Mouse (Mus musculus) testis, adult 2 months (tissue): Measurements from ENCODE around the gene Serpina10. TPM values are rescaled to one million over a fixed set of nuclear protein-coding genes. Genes with fewer than 3 reads are reported as not detected.

Experiments
- H3K27ac ChIP-seq: fragments of 200-500 bp; 2 replicates; pipeline ENCODE4 v1.5.1; 2012; ENCODE audit warnings: low read depth, low read length; ENCODE audit not compliant: control insufficient read depth, insufficient read depth
- H3K27me3 ChIP-seq: fragments of 200-500 bp; 2 replicates; pipeline ENCODE4 v1.6.1; 2012; ENCODE audit warnings: mild to moderate bottlenecking, low read length, moderate library complexity; ENCODE audit not compliant: control insufficient read depth, insufficient read depth
- H3K36me3 ChIP-seq: fragments of 200-500 bp; 2 replicates; pipeline ENCODE4 v1.6.1; 2012; ENCODE audit warnings: mild to moderate bottlenecking, low read length; ENCODE audit not compliant: control insufficient read depth, insufficient read depth
- H3K4me1 ChIP-seq: fragments of 200-500 bp; 2 replicates; pipeline ENCODE4 v1.6.1; 2012; ENCODE audit warnings: low read length; ENCODE audit not compliant: control insufficient read depth, insufficient read depth
- H3K4me3 ChIP-seq: fragments of 200-500 bp; 2 replicates; pipeline ENCODE4 v1.5.1; 2012; ENCODE audit warnings: low read depth, mild to moderate bottlenecking, low read length, moderate library complexity, mixed read lengths; ENCODE audit not compliant: control insufficient read depth
- CTCF ChIP-seq: fragments of 200-500 bp; IDR thresholded peaks from 2 replicates; pipeline ENCODE4 v1.5.1; 2012; ENCODE audit warnings: low read depth, mild to moderate bottlenecking, inconsistent platforms, low read length, moderate library complexity; ENCODE audit not compliant: control insufficient read depth, insufficient read depth, insufficient replicate concordance
- POLR2A ChIP-seq: fragments of 200-500 bp; IDR thresholded peaks from 2 replicates; pipeline ENCODE4 v1.6.1; 2012; ENCODE audit warnings: low read depth, mild to moderate bottlenecking, inconsistent platforms, low read length, moderate library complexity; ENCODE audit not compliant: control insufficient read depth
- polyA plus RNA-seq: library from polyadenylated mRNA; depleted of rRNA; stranded (reverse); fragments of >200 nt; gene quantifications from 2 replicates; pipeline ENCODE4 v1.2.3, GENCODE M21; 2012

Serpina10 gene
- polyA plus RNA-seq, 1 experiment, result not detected

GRCm38 (mm10) chr12:103660076-103660475 is 28.8 kb upstream of the Serpina10 start:
- Histone ChIP-seq H3K27me3 (no peaks in the 10 kb centered on the region), H3K27ac (no peak overlapping the region), H3K4me3 (no peak overlapping the region), H3K36me3 (no peaks in the 10 kb centered on the region), H3K4me1 (no peaks in the 10 kb centered on the region)
- TF ChIP-seq CTCF (no peak), POLR2A (no peak)

GRCm38 (mm10) chr12:103659171-103659570 is 27.9 kb upstream of the Serpina10 start:
- Histone ChIP-seq H3K27ac (no peak overlapping the region), H3K36me3 (no peaks in the 10 kb centered on the region), H3K4me1 (no peaks in the 10 kb centered on the region), H3K4me3 (no peak overlapping the region), H3K27me3 (no peaks in the 10 kb centered on the region)
- TF ChIP-seq POLR2A (no peak), CTCF (no peak)

- H3K27me3 ChIP-seq, result no peaks in the 10 kb centered on the region
- no peaks in the 10 kb centered on the region for H3K4me1 ChIP-seq
- no peak for TF ChIP-seq CTCF
- TF ChIP-seq POLR2A, result no peak
- H3K4me3 ChIP-seq, result no peak overlapping the region
- H3K27ac ChIP-seq, result no peak overlapping the region
- no peaks in the 10 kb centered on the region for H3K36me3 ChIP-seq
Measured at GRCm38 (mm10) chr12:103657991-103658390, 26.7 kb upstream of the Serpina10 start.

- no peaks in the 10 kb centered on the region for H3K36me3 ChIP-seq
Measured at GRCm38 (mm10) chr12:103656848-103657626, 25.8 kb upstream of the Serpina10 start, which contains the start of gene Serpina6. TSS of gene Serpina6 (minus strand) at chr12:103657212.

GRCm38 (mm10) chr12:103655123-103656044 is 24.1 kb upstream of the Serpina10 start:
- H3K36me3 ChIP-seq, result no peaks in the 10 kb centered on the region
- no peak for TF ChIP-seq POLR2A
- TF ChIP-seq CTCF, result no peak
- H3K27me3 ChIP-seq, result no peaks in the 10 kb centered on the region
- no peak overlapping the region for H3K4me3 ChIP-seq
- H3K4me1 ChIP-seq, result no peaks in the 10 kb centered on the region
- no peak overlapping the region for H3K27ac ChIP-seq

More at GRCm38 (mm10) chr12:103656848-103657626, 25.8 kb upstream of the Serpina10 start, which contains the start of gene Serpina6:
- Histone ChIP-seq H3K27me3 (no peaks in the 10 kb centered on the region), H3K27ac (no peak within 1 kb of the TSS), H3K4me3 (no peak within 1 kb of the TSS), H3K4me1 (no peaks in the 10 kb centered on the region)
- TF ChIP-seq POLR2A (no peak), CTCF (no peak)

GRCm38 (mm10) chr12:103653836-103654235 is 22.6 kb upstream of the Serpina10 start:
- Histone ChIP-seq H3K27me3 (no peaks in the 10 kb centered on the region), H3K4me3 (no peak overlapping the region), H3K27ac (no peak overlapping the region), H3K4me1 (no peaks in the 10 kb centered on the region), H3K36me3 (no peaks in the 10 kb centered on the region)
- no peak for TF ChIP-seq POLR2A
- no peak for TF ChIP-seq CTCF

- no peak overlapping the region for H3K27ac ChIP-seq
- no peaks in the 10 kb centered on the region for H3K36me3 ChIP-seq
- H3K27me3 ChIP-seq, result no peaks in the 10 kb centered on the region
- no peaks in the 10 kb centered on the region for H3K4me1 ChIP-seq
- H3K4me3 ChIP-seq, result no peak overlapping the region
- TF ChIP-seq POLR2A (no peak), CTCF (no peak)
Measured at GRCm38 (mm10) chr12:103646314-103646713, 15.1 kb upstream of the Serpina10 start.
